Mouse (Mus musculus) embryonic facial prominence, embryonic 15.5 days (tissue): Measurements from ENCODE around the gene BC048403. TPM values are rescaled to one million over a fixed set of nuclear protein-coding genes. Genes with fewer than 3 reads are reported as not detected.
"Not testable (repeated sequence)": the region's sequence is repeated elsewhere in the genome, so short reads cannot be mapped to it uniquely, and the experiment has no call there.

Experiments
- ATAC-seq: fragments of 200-750 bp; cut with Nextera tagmentation; 2 replicates; pipeline ENCODE4 v1.8.0; 2017; ENCODE audit warnings: low read depth, moderate TSS enrichment; ENCODE audit not compliant: insufficient number of reproducible peaks, low FRiP score, low TSS enrichment
- H3K27ac ChIP-seq: fragments of 300-500 bp; sonication (generic); replicated peaks from 2 replicates; pipeline ENCODE4 v1.5.1; 2015; ENCODE audit warnings: mild to moderate bottlenecking, inconsistent platforms
- H3K27me3 ChIP-seq: fragments of 300-500 bp; sonication (generic); 2 replicates; pipeline ENCODE4 v1.6.1; 2015; ENCODE audit warnings: inconsistent platforms
- H3K36me3 ChIP-seq: fragments of 300-500 bp; sonication (generic); 2 replicates; pipeline ENCODE4 v1.6.1; 2015; ENCODE audit warnings: mild to moderate bottlenecking, inconsistent platforms
- H3K4me1 ChIP-seq: fragments of 300-500 bp; sonication (generic); 2 replicates; pipeline ENCODE4 v1.6.1; 2015; ENCODE audit warnings: inconsistent platforms
- H3K4me2 ChIP-seq: fragments of 300-500 bp; sonication (generic); replicated peaks from 2 replicates; pipeline ENCODE4 v1.6.1; 2015; ENCODE audit warnings: mild to moderate bottlenecking, inconsistent platforms
- H3K4me3 ChIP-seq: fragments of 300-500 bp; sonication (generic); replicated peaks from 2 replicates; pipeline ENCODE4 v1.5.1; 2015; ENCODE audit warnings: mild to moderate bottlenecking, inconsistent platforms
- H3K9ac ChIP-seq: fragments of 300-500 bp; sonication (generic); 2 replicates; pipeline ENCODE4 v1.6.1; 2015; ENCODE audit warnings: inconsistent platforms
- H3K9me3 ChIP-seq: fragments of 300-500 bp; sonication (generic); replicated peaks from 2 replicates; pipeline ENCODE4 v1.6.1; 2016; ENCODE audit warnings: inconsistent platforms
- whole genome bisulfite sequencing: fragments of 180-500 bp; shearing (Covaris S2); methylation state at CpG from one replicate; pipeline ENCODE4 v1.1.7; 2015; 5-methylcytosine and 5-hydroxymethylcytosine counted together
- polyA plus RNA-seq: library from polyadenylated mRNA; unstranded; fragments of >200 nt; fragmentation: Nextera tagmentation; extraction: Ambion mirVana; gene quantifications from 2 replicates; pipeline ENCODE4 v1.2.1, GENCODE M21; 2015

BC048403 gene
- polyA plus RNA-seq, 1 experiment from 2014 or later = 3.2 TPM

GRCm38 (mm10) chr10:121762141-121762540, 22.4 kb downstream of the BC048403 start:
- no peak overlapping the region for H3K9ac ChIP-seq
- H3K9me3 ChIP-seq = no peaks in the 10 kb centered on the region
- H3K4me3 ChIP-seq = no peak overlapping the region
- H3K36me3 ChIP-seq = no peaks in the 10 kb centered on the region
- 0 out of 2 replicates have a peak, but pooled peaks have one; percentile 11 for ATAC-seq
- H3K27ac ChIP-seq = 0 out of 2 replicates have a peak overlapping the region, but pooled peaks have one; percentile 22
- WGBS = 58% methylated on average over 9 of the region's 9 CpGs
- no peaks in the 10 kb centered on the region for H3K27me3 ChIP-seq
- H3K4me2 ChIP-seq = no peak overlapping the region
- H3K4me1 ChIP-seq = peaks cover 4% of the 10 kb centered on the region

- H3K27me3 ChIP-seq = no peaks in the 10 kb centered on the region
- no peaks in the 10 kb centered on the region for H3K9me3 ChIP-seq
- WGBS = 73% methylated on average over 10 of the region's 13 CpGs
- H3K36me3 ChIP-seq = no peaks in the 10 kb centered on the region
- H3K4me2 ChIP-seq = no peak overlapping the region
- no peak overlapping the region for H3K9ac ChIP-seq
- no peak overlapping the region for H3K27ac ChIP-seq
- H3K4me3 ChIP-seq = no peak overlapping the region
- ATAC-seq = no peak
- peaks cover 4% of the 10 kb centered on the region for H3K4me1 ChIP-seq
Observed at GRCm38 (mm10) chr10:121763191-121763590, 23.5 kb downstream of the BC048403 start.

DNA sequence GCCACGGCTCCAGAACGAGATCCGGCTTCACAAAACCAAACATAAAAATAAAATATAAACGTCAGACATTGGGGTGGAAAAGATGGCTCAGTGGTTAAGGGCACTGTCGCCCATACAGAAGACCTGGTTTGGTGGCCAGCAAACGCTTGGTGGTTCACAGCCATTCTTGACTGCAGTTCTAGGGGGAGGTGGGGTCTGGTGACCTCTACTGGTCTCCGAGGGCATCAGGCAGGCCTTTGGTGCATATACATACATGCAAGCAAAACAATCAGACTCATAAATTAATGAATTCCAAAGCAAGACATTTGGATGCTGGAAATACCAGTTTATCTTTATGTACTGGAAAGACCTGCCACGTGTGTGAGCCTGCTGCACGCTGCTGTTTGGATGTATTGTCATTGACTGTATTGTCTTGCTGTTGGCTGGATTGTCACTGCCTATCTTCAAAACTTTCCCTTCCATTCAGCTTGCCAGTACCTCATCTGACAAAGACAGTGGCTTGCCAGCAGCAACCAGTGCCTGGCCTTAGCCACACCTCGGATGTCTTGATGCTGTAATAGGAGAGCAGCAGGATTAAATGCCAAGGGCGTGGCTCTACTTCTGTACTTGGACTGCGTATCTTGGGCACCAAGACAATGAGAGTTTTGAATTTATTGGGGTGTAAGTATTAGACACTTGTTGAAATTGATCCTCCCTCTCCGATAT, 24.9 kb downstream of the BC048403 start:
- H3K9me3 ChIP-seq = no peaks in the 10 kb centered on the region
- WGBS = 82% methylated on average over 13 of the region's 13 CpGs
- no peak overlapping the region for H3K4me3 ChIP-seq
- H3K4me2 ChIP-seq = no peak overlapping the region
- H3K36me3 ChIP-seq = no peaks in the 10 kb centered on the region
- H3K9ac ChIP-seq = no peak overlapping the region
- ATAC-seq = no peak
- no peaks in the 10 kb centered on the region for H3K27me3 ChIP-seq
- H3K4me1 ChIP-seq = peaks cover 4% of the 10 kb centered on the region
- H3K27ac ChIP-seq = no peak overlapping the region

GRCm38 (mm10) chr10:121765174-121766057, 25.7 kb downstream of the BC048403 start:
- no peak overlapping the region for H3K27ac ChIP-seq
- no peak overlapping the region for H3K9ac ChIP-seq
- peaks cover 4% of the 10 kb centered on the region for H3K4me1 ChIP-seq
- WGBS = 68% methylated on average over 10 of the region's 10 CpGs
- H3K36me3 ChIP-seq = no peaks in the 10 kb centered on the region
- no peak overlapping the region for H3K4me3 ChIP-seq
- ATAC-seq = no peak
- H3K9me3 ChIP-seq = no peaks in the 10 kb centered on the region
- no peaks in the 10 kb centered on the region for H3K27me3 ChIP-seq
- H3K4me2 ChIP-seq = no peak overlapping the region

DNA sequence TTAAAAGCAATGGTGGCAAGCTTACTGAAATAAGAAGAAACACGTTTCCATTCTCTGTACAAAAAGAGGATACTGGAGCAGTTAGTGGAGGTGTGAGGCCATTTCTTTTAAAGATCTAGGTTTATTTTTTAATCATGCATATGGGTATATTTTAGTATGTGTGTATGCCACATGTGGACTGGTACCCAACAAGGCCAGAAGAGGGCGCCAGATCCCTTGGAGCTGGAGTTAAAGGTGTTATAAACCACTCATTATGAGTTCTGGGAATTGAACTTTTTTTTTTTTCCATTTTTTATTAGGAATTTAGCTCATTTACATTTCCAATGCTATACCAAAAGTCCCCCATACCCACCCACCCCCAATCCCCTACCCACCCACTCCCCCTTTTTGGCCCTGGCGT, 27.6 kb downstream of the BC048403 start:
- H3K4me3 ChIP-seq, H3K36me3 ChIP-seq, H3K4me1 ChIP-seq, H3K27ac ChIP-seq, H3K9ac ChIP-seq, H3K9me3 ChIP-seq, H3K27me3 ChIP-seq, ATAC-seq, H3K4me2 ChIP-seq: not testable (repeated sequence)
- 83% methylated on average over 3 of the region's 3 CpGs for WGBS

DNA sequence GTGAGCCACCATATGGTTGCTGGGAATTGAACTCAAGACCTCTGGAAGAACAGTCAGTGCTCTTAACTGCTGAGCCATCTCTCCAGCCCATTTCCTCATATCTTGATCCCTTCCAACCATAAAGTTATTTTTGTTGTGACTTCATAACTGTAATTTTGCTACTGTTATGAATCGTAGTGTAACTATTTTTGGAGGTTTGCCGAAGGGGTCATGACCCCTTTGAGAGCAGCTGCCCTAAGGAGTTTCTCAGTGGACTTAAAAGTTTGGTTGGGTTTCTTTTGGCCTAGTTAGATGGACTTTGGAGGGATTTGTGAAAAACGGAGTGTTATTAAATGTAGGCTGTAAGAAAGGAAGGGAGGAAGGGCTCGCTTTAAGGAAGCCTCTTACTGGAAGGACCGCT, 30.0 kb downstream of the BC048403 start:
- WGBS = 83% methylated on average over 5 of the region's 5 CpGs
- H3K9me3 ChIP-seq = no peaks in the 10 kb centered on the region
- H3K4me3 ChIP-seq = no peak overlapping the region
- no peak overlapping the region for H3K27ac ChIP-seq
- H3K4me1 ChIP-seq = no peaks in the 10 kb centered on the region
- no peaks in the 10 kb centered on the region for H3K27me3 ChIP-seq
- H3K36me3 ChIP-seq = no peaks in the 10 kb centered on the region
- no peak overlapping the region for H3K4me2 ChIP-seq
- ATAC-seq = no peak
- H3K9ac ChIP-seq = no peak overlapping the region

DNA sequence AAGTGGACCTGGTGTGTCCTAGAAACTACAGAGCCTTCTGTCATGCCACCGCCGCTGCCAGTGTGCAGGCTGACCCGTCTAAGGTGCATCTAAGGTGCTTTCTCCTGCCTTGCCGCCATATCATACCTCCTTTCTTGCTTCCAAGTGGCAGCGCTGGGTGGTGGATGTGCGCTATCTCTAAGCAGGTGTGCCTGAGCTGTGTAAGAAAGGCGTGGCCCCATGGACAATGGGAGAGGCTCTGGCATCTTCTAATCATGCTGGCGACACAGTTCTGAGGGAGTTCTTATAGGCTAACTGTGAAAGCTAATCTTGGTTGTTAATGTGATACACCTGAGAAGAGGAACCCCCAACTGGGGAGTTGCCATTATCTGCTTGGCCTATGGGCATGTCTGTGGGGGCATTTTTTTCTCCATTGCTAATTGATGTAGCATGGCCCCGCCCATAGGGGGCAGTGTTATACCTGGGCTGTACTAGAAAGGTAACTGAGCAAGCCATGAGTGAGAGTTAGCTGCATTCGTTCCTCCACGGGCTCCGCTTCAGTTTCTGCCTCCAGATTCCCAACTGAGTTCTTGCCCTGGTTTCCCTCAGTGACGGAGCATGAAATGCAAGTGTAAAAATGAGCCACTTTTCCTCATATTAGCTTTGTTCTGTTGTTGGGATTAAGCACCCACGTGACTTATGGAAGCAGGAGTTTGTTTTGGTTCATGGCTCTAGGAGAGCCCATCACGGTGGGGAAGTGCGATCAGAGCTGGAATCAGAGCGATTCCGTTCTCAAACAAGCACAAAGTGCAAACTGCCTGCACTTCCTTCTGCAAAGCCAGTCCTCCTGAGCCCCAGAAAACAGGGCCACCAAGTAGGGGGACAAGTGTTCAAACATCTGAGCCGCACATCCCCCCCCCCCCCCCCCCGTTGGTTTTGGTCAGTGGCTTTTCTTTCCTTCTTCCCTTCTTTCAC, 31.2 kb downstream of the BC048403 start:
- peak; percentile 39; the same call in 1 of the 2 replicates for ATAC-seq
- Histone ChIP-seq H3K9me3 (no peaks in the 10 kb centered on the region), H3K4me3 (peak overlapping the region; percentile 19), H3K27me3 (no peaks in the 10 kb centered on the region), H3K9ac (no peak overlapping the region), H3K4me2 (peak overlapping the region; percentile 17; the same call in 1 of the 2 replicates), H3K36me3 (no peaks in the 10 kb centered on the region), H3K27ac (no peak overlapping the region), H3K4me1 (no peaks in the 10 kb centered on the region)
- WGBS = 47% methylated on average over 20 of the region's 20 CpGs

- no peaks in the 10 kb centered on the region for H3K27me3 ChIP-seq
- no peak overlapping the region for H3K4me2 ChIP-seq
- no peaks in the 10 kb centered on the region for H3K9me3 ChIP-seq
- ATAC-seq = no peak
- H3K4me3 ChIP-seq = no peak overlapping the region
- H3K9ac ChIP-seq = no peak overlapping the region
- no peak overlapping the region for H3K27ac ChIP-seq
- no peaks in the 10 kb centered on the region for H3K4me1 ChIP-seq
- H3K36me3 ChIP-seq = no peaks in the 10 kb centered on the region
- WGBS = 78% methylated on average over 4 of the region's 4 CpGs
Observed at GRCm38 (mm10) chr10:121773813-121774212, 34.1 kb downstream of the BC048403 start.

DNA sequence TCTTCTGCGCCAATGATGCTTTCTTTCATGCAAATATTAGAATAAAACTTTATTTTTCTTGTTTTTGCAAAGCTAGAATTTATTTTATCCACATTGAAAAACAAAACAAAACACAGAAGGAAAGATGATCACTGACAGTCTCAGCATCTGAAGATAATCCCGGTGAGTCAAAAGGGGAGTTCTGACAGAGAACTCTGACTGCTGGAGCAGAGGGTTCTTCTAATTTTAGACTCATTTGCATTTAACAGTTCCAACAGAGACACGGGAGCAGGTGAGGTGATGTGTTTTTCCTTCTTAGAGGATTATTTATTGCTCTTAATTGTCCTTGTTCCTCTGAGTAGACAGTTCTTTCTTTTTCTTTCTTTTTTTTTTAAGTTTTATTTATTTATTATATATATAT, 36.3 kb downstream of the BC048403 start:
- Histone ChIP-seq H3K4me2 (no peak overlapping the region), H3K4me1 (no peaks in the 10 kb centered on the region), H3K36me3 (no peaks in the 10 kb centered on the region), H3K27ac (no peak overlapping the region), H3K27me3 (no peaks in the 10 kb centered on the region), H3K9me3 (no peaks in the 10 kb centered on the region), H3K4me3 (no peak overlapping the region), H3K9ac (no peak overlapping the region)
- 52% methylated on average over 3 of the region's 3 CpGs for WGBS
- no peak for ATAC-seq

DNA sequence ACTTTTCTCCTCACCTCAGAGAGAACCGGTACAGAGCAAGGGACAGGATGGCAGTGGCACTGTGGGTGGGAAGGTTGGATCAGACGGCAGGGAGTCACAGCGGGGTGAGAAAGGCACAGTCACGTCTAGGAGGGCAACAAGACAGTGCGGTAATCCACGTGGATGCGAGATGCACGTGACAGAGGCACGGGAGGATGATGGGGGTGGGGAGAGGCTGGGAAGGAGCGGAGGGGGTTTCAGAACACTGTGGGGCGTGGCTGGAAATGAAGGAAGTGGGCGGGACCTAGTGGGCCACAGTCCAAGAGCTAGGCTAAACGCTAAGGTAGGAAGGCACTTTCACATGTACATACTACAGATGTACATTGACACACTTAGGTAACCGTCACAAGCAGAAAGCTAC, 41.4 kb downstream of the BC048403 start:
- no peak overlapping the region for H3K4me3 ChIP-seq
- H3K4me2 ChIP-seq = no peak overlapping the region
- no peaks in the 10 kb centered on the region for H3K27me3 ChIP-seq
- H3K27ac ChIP-seq = no peak overlapping the region
- no peaks in the 10 kb centered on the region for H3K9me3 ChIP-seq
- WGBS = 47% methylated on average over 14 of the region's 14 CpGs
- no peak for ATAC-seq
- H3K36me3 ChIP-seq = peaks cover 30% of the 10 kb centered on the region
- no peaks in the 10 kb centered on the region for H3K4me1 ChIP-seq
- H3K9ac ChIP-seq = no peak overlapping the region

- Histone ChIP-seq H3K9ac (no peak overlapping the region), H3K27ac (no peak overlapping the region), H3K4me1 (no peaks in the 10 kb centered on the region), H3K4me2 (no peak overlapping the region), H3K36me3 (peaks cover 20% of the 10 kb centered on the region), H3K9me3 (no peaks in the 10 kb centered on the region), H3K27me3 (no peaks in the 10 kb centered on the region), H3K4me3 (no peak overlapping the region)
- 81% methylated on average over 3 of the region's 3 CpGs for WGBS
- no peak for ATAC-seq
Observed at GRCm38 (mm10) chr10:121788536-121788935, 48.8 kb downstream of the BC048403 start.
